Mouse (Mus musculus): Measurements from ENCODE around the gene Nlrp9b. TPM values are rescaled to one million over a fixed set of nuclear protein-coding genes. Genes with fewer than 3 reads are reported as not detected.
"Not testable (repeated sequence)": the region's sequence is repeated elsewhere in the genome, so short reads cannot be mapped to it uniquely, and the experiment has no call there.

Nlrp9b gene
- total and polyA plus RNA-seq, 3 experiments = not detected

GRCm38 (mm10) chr7:20009987-20010386 lies 18.7 kb downstream of the Nlrp9b start:
- Histone ChIP-seq H3K4me3 (ENCODE audit: control insufficient read depth in 1 of 2, insufficient read depth in 1 of 2, low read depth in 2 of 2, low read length in 2 of 2) (no peak overlapping the region), H3K9ac (ENCODE audit: control insufficient read depth, low read depth, low read length, poor library complexity, severe bottlenecking) (no peak overlapping the region), H3K27me3 (ENCODE audit: control insufficient read depth in 1 of 2, insufficient read depth in 2 of 2, low read length in 2 of 2) (no peaks in the 10 kb centered on the region), H3K9me3 (replicated peaks; ENCODE audit: insufficient read depth, low read length) (no peaks in the 10 kb centered on the region), H3K36me3 (ENCODE audit: control insufficient read depth in 1 of 2, insufficient read depth in 2 of 2, low read length in 2 of 2) (no peaks in the 10 kb centered on the region), H3K79me2 (ENCODE audit: control insufficient read depth, insufficient read depth, low read length, poor library complexity) (no peaks in the 10 kb centered on the region), H3K4me1 (ENCODE audit: control insufficient read depth in 1 of 2, insufficient read depth in 2 of 2, low read length in 2 of 2) (no peaks in the 10 kb centered on the region), H3K27ac (ENCODE audit: control insufficient read depth, low read depth, low read length) (no peak overlapping the region)
- no peak for DNase-seq (ENCODE audit: low read depth, low spot score)
- TF ChIP-seq MYB (IDR thresholded peaks at IDR 0.05; ENCODE audit: low read depth, low read length) (no peak), CHD1 (IDR thresholded peaks at IDR 0.05; ENCODE audit: low read depth, low read length) (no peak), ZNF384 (IDR thresholded peaks at IDR 0.05; ENCODE audit: low read depth, low read length) (peak; percentile 40; the same call in 1 of the 2 replicates), TBP (IDR thresholded peaks at IDR 0.05; ENCODE audit: low read depth, low read length) (peak; percentile 91), HCFC1 (IDR thresholded peaks at IDR 0.05; ENCODE audit: low read depth, low read length) (no peak), MYC (IDR thresholded peaks at IDR 0.05; ENCODE audit: low read depth, low read length) (no peak), MAZ (IDR thresholded peaks at IDR 0.05; ENCODE audit: low read depth, low read length) (no peak)

- peak; percentile 30 for DNase-seq (ENCODE audit: low read depth, low spot score)
- not testable (repeated sequence) for H3K36me3 ChIP-seq (ENCODE audit: control insufficient read depth in 1 of 2, insufficient read depth in 2 of 2, low read length in 2 of 2); H3K4me1 ChIP-seq (ENCODE audit: control insufficient read depth in 1 of 2, insufficient read depth in 2 of 2, low read length in 2 of 2)
These were observed 72.8 kb downstream of the Nlrp9b start for GRCm38 (mm10) chr7:20064100-20064499.

GRCm38 (mm10) chr7:20078118-20078517 lies 86.9 kb downstream of the Nlrp9b start:
- not testable (repeated sequence) for H3K9me3 ChIP-seq (replicated peaks; ENCODE audit: insufficient read depth, low read length); DNase-seq (ENCODE audit: low read depth, low spot score); H3K4me3 ChIP-seq (ENCODE audit: control insufficient read depth in 1 of 2, insufficient read depth in 1 of 2, low read depth in 2 of 2, low read length in 2 of 2); H3K27ac ChIP-seq (ENCODE audit: control insufficient read depth, low read depth, low read length); H3K79me2 ChIP-seq (ENCODE audit: control insufficient read depth, insufficient read depth, low read length, poor library complexity); H3K27me3 ChIP-seq (ENCODE audit: control insufficient read depth in 1 of 2, insufficient read depth in 2 of 2, low read length in 2 of 2); H3K36me3 ChIP-seq (ENCODE audit: control insufficient read depth in 1 of 2, insufficient read depth in 2 of 2, low read length in 2 of 2); H3K4me1 ChIP-seq (ENCODE audit: control insufficient read depth in 1 of 2, insufficient read depth in 2 of 2, low read length in 2 of 2); H3K9ac ChIP-seq (ENCODE audit: control insufficient read depth, low read depth, low read length, poor library complexity, severe bottlenecking)

More at GRCm38 (mm10) chr7:20064100-20064499, 72.8 kb downstream of the Nlrp9b start:
- not testable (repeated sequence) for H3K4me3 ChIP-seq (ENCODE audit: control insufficient read depth in 1 of 2, insufficient read depth in 1 of 2, low read depth in 2 of 2, low read length in 2 of 2); H3K79me2 ChIP-seq (ENCODE audit: control insufficient read depth, insufficient read depth, low read length, poor library complexity); H3K27ac ChIP-seq (ENCODE audit: control insufficient read depth, low read depth, low read length); H3K27me3 ChIP-seq (ENCODE audit: control insufficient read depth in 1 of 2, insufficient read depth in 2 of 2, low read length in 2 of 2); H3K9me3 ChIP-seq (replicated peaks; ENCODE audit: insufficient read depth, low read length); H3K9ac ChIP-seq (ENCODE audit: control insufficient read depth, low read depth, low read length, poor library complexity, severe bottlenecking)
- TF ChIP-seq RAD21 (IDR thresholded peaks at IDR 0.05; ENCODE audit: low read depth, low read length) = peak; percentile 36
- TF ChIP-seq SMC3 (IDR thresholded peaks at IDR 0.05; ENCODE audit: low read depth, low read length) = 0 out of 2 replicates have a peak, but pooled peaks have one; percentile 15
- TF ChIP-seq CTCF (IDR thresholded peaks at IDR 0.05 in 2 of 3, conservative IDR thresholded peaks at IDR 0.05 in 1 of 3; ENCODE audit: control insufficient read depth in 1 of 3, insufficient read depth in 1 of 3, low read depth in 2 of 3, low read length in 3 of 3, poor library complexity in 1 of 3, severe bottlenecking in 1 of 3) = peak; percentile 45 to 54 (median 50); a peak in 5 of 6 replicates

GRCm38 (mm10) chr7:20099380-20099779 lies 108.1 kb downstream of the Nlrp9b start, which contains the start of gene Vmn1r91:
TSS of gene Vmn1r91 (plus strand) at chr7:20099680.
- not testable (repeated sequence) for DNase-seq (ENCODE audit: low read depth, low spot score); H3K9me3 ChIP-seq (replicated peaks; ENCODE audit: insufficient read depth, low read length)

GRCm38 (mm10) chr7:20122479-20122878 lies 131.2 kb downstream of the Nlrp9b start, which contains the start of gene Gm16442:
TSS of gene Gm16442 (minus strand) at chr7:20122579.
- not testable (repeated sequence) for H3K9ac ChIP-seq (ENCODE audit: control insufficient read depth, low read depth, low read length, poor library complexity, severe bottlenecking); DNase-seq (ENCODE audit: low read depth, low spot score); H3K27me3 ChIP-seq (ENCODE audit: control insufficient read depth in 1 of 2, insufficient read depth in 2 of 2, low read length in 2 of 2); H3K4me3 ChIP-seq (ENCODE audit: control insufficient read depth in 1 of 2, insufficient read depth in 1 of 2, low read depth in 2 of 2, low read length in 2 of 2); H3K79me2 ChIP-seq (ENCODE audit: control insufficient read depth, insufficient read depth, low read length, poor library complexity); H3K36me3 ChIP-seq (ENCODE audit: control insufficient read depth in 1 of 2, insufficient read depth in 2 of 2, low read length in 2 of 2); H3K27ac ChIP-seq (ENCODE audit: control insufficient read depth, low read depth, low read length); H3K4me1 ChIP-seq (ENCODE audit: control insufficient read depth in 1 of 2, insufficient read depth in 2 of 2, low read length in 2 of 2); H3K9me3 ChIP-seq (replicated peaks; ENCODE audit: insufficient read depth, low read length)

More at GRCm38 (mm10) chr7:20099380-20099779, 108.1 kb downstream of the Nlrp9b start, which contains the start of gene Vmn1r91:
- H3K27me3 ChIP-seq (ENCODE audit: control insufficient read depth in 1 of 2, insufficient read depth in 2 of 2, low read length in 2 of 2); H3K27ac ChIP-seq (ENCODE audit: control insufficient read depth, low read depth, low read length); H3K79me2 ChIP-seq (ENCODE audit: control insufficient read depth, insufficient read depth, low read length, poor library complexity); H3K4me1 ChIP-seq (ENCODE audit: control insufficient read depth in 1 of 2, insufficient read depth in 2 of 2, low read length in 2 of 2); H3K9ac ChIP-seq (ENCODE audit: control insufficient read depth, low read depth, low read length, poor library complexity, severe bottlenecking); H3K4me3 ChIP-seq (ENCODE audit: control insufficient read depth in 1 of 2, insufficient read depth in 1 of 2, low read depth in 2 of 2, low read length in 2 of 2); H3K36me3 ChIP-seq (ENCODE audit: control insufficient read depth in 1 of 2, insufficient read depth in 2 of 2, low read length in 2 of 2): not testable (repeated sequence)
